Mouse (Mus musculus): Measurements from ENCODE around the gene Olfr1109.

Olfr1109 gene

GRCm38 (mm10) chr2:87095908-87096307, at the start of gene Olfr1109:
Gene Olfr1109, minus strand, starts transcription at chr2:87096008.
- DNase-seq (ENCODE audit: low read depth, low spot score), result no peak

- DNase-seq (ENCODE audit: low read depth, low spot score), result no peak
Measured at GRCm38 (mm10) chr2:87140200-87140599, 44.4 kb upstream of the Olfr1109 start, which contains the start of gene Olfr1110. Gene Olfr1110, minus strand, starts transcription at chr2:87140300.

- DNase-seq (ENCODE audit: low read depth, low spot score), result no peak
Measured at GRCm38 (mm10) chr2:87114467-87114866, 18.7 kb upstream of the Olfr1109 start, which contains the start of gene Olfr259. Gene Olfr259, minus strand, starts transcription at chr2:87114567.

GRCm38 (mm10) chr2:87075717-87076116, 20.1 kb downstream of the Olfr1109 start, which contains the start of gene Olfr1107:
Gene Olfr1107, minus strand, starts transcription at chr2:87075817.
- no peak for DNase-seq (ENCODE audit: low read depth, low spot score)

- no peak for DNase-seq (ENCODE audit: low read depth, low spot score)
Measured at GRCm38 (mm10) chr2:87052173-87052572, 43.6 kb downstream of the Olfr1109 start, which contains the start of gene Olfr1106. Gene Olfr1106, minus strand, starts transcription at chr2:87052273.
